Mouse (Mus musculus): ENCODE results near the gene Abhd15.

DNA sequence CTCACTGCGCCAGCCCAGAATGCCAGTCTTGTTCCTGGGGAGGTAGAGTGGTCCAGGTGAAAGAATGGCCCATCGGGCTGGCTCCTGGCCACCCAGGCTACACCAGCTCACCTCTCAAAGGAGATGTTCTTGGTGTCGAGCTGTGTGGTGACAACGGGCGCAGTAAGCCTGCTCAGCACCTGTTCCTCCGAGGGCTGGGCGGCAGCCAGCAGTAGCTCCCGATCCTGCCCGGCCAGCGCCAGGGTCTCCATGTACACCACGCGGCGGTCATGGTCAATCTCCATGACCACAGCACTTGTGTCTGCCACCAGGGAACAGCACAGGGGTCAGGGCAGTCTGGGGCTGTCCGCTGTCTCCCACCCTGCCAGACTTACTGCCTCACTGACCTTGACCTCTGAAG lies 38.7 kb upstream of the Abhd15 start:
- TF ChIP-seq POLR2A (IDR thresholded peaks at IDR 0.05; ENCODE audit: borderline replicate concordance, extremely low read depth, insufficient read depth, insufficient read length, poor library complexity, severe bottlenecking): no peak
- no peak for TF ChIP-seq CTCF (IDR thresholded peaks at IDR 0.05; ENCODE audit: borderline replicate concordance, extremely low read depth, insufficient read depth, insufficient read length)
